Mouse (Mus musculus) erythroid progenitor cell, adult 5-6 weeks (primary cell): ENCODE measurements around the gene Rrp7a. TPM values are rescaled to one million over a fixed set of nuclear protein-coding genes. Genes with fewer than 3 reads are reported as not detected.

ENCODE experiments used
- ATAC-seq: replicated peaks from 2 replicates; pipeline ENCODE4 v1.8.0; 2016; ENCODE audit warnings: moderate number of reproducible peaks, mild to moderate bottlenecking, moderate TSS enrichment, inconsistent platforms; ENCODE audit not compliant: poor library complexity, low FRiP score, severe bottlenecking
- total RNA-seq, 2 experiments: library from RNA; stranded (forward) in 1 of 2; stranded (reverse) in 1 of 2; fragments of 150-400 nt in 1 of 2; fragments of 186-747, 209-891 nt in 1 of 2; gene quantifications; 2 replicates each; pipeline versions ENCODE4 v1.2.3 to v1.2.4; 2015 to 2017; ENCODE audit warnings: low replicate concordance in 2 of 2

The Rrp7a gene
- total RNA-seq, 2 experiments from 2014 or later = 12.6 to 31.9 TPM

DNA sequence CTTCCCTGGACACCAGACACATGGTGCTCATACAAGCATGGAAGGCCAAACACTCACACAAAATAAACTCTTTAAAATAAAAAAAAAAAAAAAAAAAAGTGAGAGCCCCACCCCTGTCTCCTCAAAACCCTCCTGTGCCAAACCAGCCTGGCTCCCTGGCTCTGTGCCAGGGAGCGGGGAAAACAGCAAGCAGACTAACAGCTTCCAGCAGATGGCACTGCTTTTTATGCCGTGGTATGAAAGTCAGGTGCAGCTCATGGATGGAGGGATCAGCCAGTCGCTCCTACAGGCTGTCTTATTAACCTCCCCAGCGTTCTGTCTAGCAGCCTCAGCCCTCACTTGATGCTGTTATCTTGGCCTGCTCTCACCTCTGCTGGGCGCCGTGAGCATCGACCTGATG lies 4.2 kb downstream of the Rrp7a start:
- no peak for ATAC-seq

DNA sequence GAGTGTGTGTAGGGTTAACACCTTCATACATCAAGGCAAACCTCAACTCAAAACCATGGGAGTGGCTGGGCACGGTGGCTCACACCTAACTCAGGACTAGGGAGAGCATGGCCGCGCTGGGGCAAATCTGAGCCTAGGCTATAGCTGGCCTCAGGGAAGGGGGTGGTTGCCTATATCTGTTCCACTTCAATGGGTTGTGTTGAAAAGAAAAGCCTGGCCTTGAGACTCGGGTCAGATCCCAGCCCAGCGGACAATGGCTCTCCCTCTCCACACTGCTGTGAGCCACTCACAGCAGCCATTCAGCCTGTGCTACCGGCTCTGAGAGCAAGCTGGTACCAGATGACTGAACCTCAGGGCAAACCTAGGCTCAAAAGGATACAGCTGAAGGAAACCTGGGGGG lies 7.5 kb downstream of the Rrp7a start:
- no peak for ATAC-seq

DNA sequence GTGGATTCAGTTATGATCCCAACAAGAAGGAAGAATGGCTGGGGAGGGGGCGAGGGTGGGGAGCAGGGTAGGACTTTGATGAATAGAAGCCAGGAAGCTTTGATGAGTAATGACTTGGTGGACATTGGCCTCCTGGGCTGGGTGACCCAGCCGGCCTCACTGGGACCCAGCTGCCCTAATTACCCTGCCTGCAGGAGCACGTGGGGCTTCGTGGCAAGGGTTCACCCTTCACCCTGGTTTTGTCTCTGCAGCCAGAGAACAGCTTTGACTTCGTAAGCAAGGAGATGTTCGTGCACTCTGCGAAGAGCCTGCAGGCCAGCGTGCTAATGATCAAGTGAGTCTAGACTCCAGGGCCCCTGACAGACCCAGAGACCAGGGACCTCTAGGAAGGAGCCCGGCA lies 8.5 kb downstream of the Rrp7a start:
- no peak for ATAC-seq

DNA sequence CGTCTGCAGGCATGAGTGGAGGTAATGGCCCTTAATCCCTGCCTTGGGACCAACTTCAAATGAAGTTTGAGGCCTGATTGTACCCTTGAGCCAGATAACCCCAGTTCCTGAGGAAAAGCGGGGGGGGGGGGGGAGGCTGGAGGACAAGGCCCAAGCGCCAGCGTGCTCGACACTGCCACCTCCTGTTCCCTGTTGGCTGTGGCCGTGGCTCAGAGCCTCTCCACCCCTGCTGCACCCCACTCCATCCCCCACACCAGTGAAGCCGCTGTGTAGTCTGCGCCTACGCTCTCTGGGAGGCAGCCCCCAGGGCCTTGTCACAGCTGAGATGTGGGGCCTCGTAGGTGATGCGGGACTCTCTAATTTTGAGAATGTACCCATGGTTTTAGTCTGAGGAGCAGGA lies 9.7 kb downstream of the Rrp7a start:
- ATAC-seq = 0 out of 2 replicates have a peak, but pooled peaks have one; percentile 33

DNA sequence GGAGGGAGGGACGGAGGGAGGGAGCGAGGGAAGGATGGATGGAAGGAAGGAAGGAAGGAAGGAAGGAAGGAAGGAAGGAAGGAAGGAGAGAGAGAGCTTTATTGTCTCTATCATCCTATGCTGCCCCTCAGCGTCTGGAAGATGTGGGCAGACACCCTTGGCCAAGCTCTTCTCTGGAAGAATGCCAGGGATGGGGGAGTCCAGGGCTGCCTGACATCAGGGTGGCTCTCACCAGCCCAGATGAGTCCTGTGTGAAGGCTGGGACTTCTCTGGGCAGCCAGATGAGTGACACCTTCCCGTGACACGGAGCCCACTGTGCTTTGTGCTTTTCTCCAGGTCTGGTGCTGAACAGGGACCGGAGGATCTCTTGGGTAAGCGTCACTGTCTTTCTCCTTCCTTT lies 10.7 kb downstream of the Rrp7a start:
- ATAC-seq = no peak

DNA sequence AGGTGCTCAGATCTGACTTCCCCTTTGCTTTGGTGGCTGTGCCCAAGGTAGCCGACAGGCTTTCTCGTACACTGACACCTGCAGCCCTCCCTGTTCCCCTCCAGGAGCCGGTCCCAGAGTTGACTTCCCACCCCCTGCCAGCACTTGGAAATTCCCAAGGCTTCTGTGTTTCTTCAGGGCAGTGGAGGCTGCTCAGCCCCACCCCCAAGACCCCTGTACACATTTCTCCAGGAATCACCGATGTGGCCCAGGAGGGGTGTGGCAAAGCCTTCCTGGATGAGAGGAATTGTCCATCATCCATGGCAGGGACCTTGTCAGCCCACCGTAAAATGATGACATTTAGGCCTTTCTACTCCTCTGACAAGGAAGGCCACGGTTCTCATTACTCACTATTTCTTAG lies 11.3 kb downstream of the Rrp7a start:
- ATAC-seq = no peak

DNA sequence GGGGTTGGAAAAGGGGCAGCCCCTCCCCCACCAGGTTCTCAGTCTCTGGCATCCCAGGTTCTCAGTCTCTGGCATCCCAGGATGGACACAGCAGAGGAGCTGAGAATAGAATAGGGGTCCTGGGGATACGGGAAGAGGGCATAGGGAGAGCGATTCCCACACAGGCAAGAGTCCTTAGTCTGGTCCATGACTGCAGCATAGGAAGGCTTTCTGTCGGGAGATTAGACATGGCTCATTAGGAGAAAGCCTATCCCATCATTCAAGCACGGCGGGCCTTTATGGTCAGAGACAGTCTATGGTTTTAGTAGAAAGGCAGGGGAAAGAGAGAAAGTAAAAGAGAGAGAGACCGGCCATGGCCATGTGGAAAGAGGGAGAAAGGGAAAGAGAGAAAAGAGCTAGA lies 14.8 kb downstream of the Rrp7a start:
- no peak for ATAC-seq

DNA sequence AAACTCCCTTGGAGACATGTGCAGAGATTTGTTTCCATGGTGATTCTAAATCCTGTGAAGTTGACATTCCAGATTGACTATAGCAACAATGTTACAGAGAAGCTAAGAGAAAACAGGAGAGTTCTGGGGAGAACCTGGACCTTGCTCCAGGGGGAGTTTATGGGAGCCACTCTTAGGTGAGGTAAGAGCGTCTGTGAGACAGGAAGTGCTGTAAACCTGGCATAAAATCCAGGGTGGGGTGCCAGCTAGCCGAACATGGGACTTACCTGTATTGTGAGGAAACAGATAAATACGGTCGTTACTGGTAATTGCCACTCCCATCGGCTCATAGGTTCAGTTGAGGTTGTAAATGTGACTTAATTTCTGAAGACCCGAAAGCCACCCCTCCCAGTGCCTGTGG lies 16.2 kb downstream of the Rrp7a start:
- no peak for ATAC-seq

DNA sequence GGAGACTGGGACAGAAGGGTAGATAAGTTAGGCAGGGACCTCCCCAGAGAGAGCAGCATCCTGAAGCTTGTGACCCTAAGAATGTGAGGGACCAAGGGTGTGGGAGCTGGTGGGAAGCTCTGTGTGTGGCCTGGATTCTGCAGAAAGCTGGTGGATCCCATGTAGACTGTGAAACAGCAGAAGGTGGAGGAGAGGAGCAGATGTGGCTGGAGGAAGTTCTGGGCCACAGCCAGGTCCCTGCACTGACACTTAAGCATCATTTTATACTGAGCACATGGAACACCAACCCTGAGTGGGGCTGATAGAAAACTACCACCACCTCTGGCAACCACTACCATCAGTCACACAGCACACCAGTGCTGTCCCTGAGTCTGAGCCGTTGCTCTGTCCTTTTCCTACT lies 19.5 kb downstream of the Rrp7a start:
- no peak for ATAC-seq

DNA sequence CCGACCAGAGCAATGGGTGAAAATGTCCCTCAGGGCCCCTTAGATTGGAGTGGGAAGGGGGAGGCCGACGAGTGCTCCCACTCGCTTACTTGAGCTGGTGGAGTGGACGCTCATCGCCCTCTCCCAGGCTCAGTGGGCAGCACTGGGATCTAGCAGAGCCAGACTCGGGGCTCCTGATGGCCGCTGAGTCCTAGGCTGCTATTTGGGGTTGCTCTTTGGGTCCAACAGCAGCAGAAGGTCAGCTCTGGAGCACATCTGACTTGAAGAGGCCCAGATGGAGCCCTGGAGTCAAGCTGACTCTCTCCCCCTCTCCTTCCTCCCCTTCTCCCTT lies 22.3 kb downstream of the Rrp7a start:
- ATAC-seq = no peak; the same call in 1 of the 2 replicates

DNA sequence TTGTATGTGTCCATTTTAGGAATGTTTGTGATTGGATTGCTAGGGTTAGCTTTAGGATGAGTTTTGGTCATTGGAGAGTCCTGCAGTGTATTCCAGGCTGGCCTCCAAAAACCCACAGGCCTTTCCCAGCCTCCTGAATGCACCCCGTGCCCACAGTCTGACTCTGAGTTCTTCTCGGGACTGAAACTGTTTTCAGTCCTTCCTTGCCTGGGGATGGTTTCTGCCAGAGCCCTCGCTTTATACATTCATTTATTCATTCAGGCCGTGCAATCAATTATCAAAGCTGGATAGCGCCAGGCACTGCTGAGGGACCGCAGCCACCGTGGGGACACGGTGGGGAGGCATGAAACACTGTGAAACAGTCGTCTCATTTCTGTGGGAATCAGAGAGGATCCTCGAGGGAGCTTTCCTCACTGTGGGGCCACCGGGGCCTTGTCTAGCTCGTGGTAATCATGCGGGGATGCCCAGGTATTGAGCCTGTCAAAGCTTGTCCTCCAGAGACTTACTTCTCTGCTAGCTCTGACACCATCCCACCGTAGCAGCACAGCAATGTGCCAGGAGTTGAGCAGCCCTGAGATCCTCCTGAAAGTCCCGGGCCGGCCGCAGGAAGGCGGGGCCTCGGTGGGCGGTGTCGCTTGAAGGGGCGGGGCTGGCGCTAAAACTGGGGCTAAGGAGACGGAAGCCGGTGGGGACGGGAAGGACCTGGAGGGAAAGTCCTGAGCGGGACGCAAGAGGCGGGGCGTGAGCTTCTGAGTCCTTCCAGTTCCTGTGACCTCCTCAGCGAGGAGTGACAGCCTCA lies 22.9 kb downstream of the Rrp7a start:
- peak; percentile 97 for ATAC-seq

DNA sequence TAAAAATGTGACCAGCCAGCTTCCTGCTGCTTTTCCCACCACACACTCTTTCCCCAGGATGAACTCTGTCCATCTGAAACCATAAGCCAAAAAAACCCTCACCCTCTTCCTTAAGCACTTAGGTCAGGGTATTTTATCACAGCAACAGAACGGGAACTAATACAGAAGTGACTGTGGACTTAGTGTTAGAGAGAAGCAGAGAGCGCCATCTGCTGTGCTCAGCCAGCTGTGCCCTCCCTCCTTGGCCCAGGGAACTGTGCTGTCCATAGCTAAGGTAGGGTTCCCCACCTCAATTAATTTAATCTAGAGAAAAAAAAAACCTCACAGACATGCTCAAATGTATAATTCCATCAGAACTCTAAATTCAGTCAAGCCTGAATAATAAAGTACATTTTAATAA lies 26.7 kb downstream of the Rrp7a start:
- no peak for ATAC-seq

DNA sequence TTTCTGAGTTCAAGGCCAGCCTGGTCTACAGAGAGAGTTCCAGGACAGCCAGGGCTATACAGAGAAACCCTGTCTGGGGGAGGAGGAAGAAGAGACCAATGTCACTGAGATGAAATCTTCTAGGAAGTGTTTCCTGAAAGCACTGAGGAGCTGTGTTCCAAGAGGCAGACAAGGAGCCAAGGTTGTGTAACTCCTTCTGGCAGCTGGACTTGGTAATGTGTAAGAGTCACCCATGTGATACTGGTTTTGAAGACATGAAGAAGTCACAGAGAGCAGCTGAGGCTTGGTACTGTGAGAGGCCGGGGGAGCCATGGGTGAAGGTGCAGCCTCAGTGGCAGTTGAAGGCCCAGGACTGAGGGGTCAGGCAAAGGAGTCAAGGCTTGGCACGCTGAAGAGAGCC lies 28.9 kb downstream of the Rrp7a start:
- no peak for ATAC-seq

DNA sequence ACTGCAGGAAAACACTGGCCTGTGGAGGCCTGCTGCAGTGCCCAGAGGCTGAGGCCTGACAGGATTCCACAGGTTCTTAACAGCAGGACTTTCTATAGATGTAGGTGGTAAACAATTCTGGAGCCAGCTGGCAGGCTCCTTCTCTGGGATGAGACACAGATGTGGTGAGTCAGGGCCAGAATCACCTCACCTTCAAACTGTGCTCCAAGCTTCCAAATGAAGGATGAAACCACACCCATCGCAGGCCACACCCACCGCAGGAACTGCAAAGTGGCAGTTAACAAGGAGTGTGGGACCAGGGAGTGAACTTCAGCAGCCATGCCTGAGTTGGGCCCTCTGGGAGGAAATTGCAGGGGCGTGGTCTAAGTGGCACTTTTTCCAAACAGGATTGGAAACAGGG lies 31.7 kb downstream of the Rrp7a start:
- no peak for ATAC-seq

DNA sequence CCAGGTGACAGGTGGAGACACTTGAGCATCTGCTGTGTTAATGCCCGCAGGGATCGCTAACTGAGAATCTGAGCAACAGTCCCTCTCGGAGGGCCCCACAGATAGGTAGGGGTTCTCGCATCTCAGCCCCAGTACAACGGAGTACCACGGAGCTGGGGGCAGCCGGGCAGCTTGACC lies 33.3 kb downstream of the Rrp7a start, which contains the start of gene Serhl:
Gene Serhl, plus strand, starts transcription at position 78 of the 177 bp plus-strand sequence.
- ATAC-seq = no peak

DNA sequence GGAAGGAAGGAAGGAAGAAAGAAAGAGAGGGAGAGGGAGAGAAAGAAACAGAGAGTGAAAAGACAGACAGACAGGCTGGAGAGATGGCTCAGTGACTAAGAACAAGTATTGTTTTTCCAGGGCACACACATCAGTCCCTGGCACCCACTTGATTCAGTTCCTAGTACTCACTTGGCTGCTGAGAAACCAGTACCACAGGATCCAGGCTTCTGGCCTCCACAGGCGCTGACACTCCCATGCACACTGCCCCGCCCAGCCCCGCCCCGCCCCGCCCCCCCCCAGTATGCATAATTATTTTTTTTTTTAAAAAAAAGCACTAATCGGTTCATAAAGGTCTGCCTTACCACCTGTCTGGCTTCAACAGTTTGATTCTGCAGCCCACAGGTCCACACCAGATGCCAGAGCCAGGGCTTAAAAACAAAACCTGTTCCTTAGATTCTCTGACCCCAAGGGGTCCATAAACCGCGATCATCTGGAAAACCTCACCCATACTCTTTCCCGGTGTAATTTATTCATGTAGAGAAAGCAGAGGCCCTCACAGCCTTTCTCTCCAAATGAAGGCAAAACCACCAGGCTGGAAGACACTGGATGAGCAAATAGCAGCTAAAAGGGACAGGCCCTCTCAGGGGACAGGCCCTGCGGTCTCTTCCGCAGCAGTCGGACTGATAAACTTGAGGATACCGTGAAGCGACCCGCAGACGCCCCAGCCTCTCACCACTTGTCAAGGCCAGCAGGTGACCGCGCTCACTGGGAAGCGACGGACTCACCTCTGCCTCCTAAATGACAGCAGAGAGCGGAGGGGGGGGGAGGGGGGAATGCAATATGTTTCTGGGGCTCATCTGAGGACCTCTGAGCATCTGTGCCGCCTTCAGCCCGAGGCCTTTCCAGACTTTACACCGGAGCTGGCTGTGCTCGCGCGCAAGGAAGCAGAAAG lies 33.8 kb downstream of the Rrp7a start:
- no peak for ATAC-seq

DNA sequence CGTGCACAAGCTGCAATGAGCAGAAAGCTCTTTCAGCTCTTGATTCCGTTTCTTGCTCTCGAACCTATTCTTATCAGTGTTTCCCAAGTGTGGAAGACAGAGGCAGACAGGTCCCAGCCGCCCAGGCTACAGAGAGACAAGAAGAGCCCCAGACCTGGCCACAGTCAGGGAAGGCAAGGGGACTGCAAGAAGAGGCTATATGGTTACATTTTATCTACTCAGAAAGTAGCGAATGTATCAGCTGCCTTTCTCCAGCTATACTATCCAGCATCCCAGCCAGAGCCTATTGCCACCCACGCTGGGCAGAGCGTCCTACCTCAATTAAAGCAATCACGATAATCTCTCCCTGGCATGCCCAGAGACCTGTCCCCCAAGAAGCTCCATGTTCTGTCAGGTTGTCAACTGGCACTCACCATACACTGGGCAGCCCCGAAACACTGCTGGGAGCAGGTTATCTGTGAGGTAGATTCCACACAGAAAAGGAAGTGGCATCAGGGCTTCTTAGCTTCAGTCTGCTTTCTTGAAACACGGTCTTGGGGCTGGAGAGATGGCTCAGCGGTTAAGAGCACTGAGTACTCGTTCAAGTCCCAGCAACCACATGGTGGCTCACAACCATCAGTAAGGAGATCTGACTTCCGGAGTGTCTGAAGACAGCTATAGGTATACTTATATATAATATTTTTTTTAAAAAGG lies 35.8 kb downstream of the Rrp7a start:
- no peak for ATAC-seq

DNA sequence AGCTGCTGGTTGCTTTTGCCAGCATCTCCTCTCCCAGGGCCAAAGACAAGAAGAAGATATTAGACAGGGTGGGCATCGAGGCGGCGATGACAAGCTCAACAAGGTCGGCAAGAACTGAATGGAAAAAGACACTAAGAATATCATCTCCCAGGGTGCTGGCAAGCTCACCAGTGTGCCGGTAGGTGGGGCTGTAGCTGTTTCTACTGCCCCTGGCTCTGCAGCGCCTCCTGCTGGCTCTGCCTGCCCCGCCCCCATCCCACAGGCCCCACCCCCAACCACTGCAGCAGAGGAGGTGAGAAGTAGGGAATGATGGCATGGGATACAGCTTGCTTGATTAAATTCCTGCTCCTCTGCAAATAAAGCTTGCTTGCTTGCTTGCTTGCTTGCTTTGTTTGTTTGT lies 36.7 kb downstream of the Rrp7a start:
- peak; percentile 63 for ATAC-seq

DNA sequence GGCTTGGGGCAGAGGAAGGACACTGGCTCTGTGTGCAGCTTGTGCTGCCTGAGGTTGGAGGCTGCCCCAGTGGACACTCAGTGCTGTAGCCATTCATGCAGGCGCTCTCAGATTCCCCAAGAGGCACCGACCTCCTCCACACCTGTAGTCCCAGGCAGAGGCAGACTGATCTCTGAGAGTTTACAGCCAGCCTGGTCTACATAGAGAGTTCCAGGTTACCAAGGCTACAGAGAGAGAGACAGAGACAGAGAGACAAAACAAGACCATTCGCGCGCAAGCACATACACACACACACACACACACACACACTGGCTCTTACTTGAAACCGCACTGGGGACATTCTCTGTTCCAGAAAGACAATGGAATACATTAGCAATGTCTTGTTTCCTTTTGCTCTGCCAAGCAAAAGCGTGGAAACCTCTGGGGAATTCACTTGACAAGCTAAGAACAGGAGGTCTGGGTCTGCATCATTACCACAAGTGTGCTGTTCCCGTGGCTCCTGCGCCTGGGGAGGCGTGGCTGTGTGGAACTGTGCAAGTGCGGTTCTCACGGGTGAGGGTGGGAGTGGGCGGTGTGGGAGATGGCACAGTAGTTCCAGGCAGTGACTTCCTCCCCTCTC lies 38.5 kb downstream of the Rrp7a start:
- no peak for ATAC-seq

DNA sequence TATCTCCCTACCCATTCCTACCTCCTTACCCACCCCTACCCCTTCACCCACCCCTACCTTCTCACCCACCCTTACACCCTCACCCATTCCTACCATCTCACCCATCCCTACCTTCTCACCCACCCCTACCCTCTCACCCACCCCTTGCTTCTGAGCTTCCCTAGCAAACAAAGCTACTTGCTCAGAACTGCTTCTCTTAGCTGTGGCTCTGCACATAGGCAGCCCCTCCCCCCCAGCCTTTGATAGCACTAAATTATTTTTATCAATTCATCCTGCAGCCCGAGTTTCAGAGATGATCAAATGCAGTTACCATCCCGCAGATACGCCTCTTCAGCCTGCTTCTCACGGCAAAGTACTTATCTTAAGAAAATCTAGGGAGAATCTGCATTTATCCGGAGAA lies 39.1 kb downstream of the Rrp7a start:
- ATAC-seq = no peak
